Mouse (Mus musculus) layer of hippocampus, postnatal 36 days (tissue): ENCODE measurements around the gene Lcn3. TPM values are rescaled to one million over a fixed set of nuclear protein-coding genes. Genes with fewer than 3 reads are reported as not detected.
"Not testable (repeated sequence)": the region's sequence is repeated elsewhere in the genome, so short reads cannot be mapped to it uniquely, and the experiment has no call there.

Source experiments
- DNase-seq, 2 experiments: peaks; one replicate each; pipeline ENCODE4 v3.0.0; 2022
- total RNA-seq, 2 experiments: library from RNA; stranded (reverse); gene quantifications; 2 replicates each; pipeline ENCODE4 v1.2.3; 2021

The Lcn3 gene
- not detected for total RNA-seq

- no peak for DNase-seq
Measured at GRCm38 (mm10) chr2:25765269-25765668, at the start of gene Lcn3. Gene Lcn3, plus strand, starts transcription at chr2:25765569.

- no peak for DNase-seq
Measured at GRCm38 (mm10) chr2:25717222-25717621, 48.1 kb upstream of the Lcn3 start.

- no peak for DNase-seq
Measured at GRCm38 (mm10) chr2:25733199-25733930, 32.0 kb upstream of the Lcn3 start.

- DNase-seq = not testable (repeated sequence)
Measured at GRCm38 (mm10) chr2:25736709-25737108, 28.7 kb upstream of the Lcn3 start, which contains the start of gene Obp2b. Gene Obp2b, plus strand, starts transcription at chr2:25737009.

- no peak for DNase-seq
Measured at GRCm38 (mm10) chr2:25741671-25742070, 23.7 kb upstream of the Lcn3 start.

GRCm38 (mm10) chr2:25754201-25754600 is 11.2 kb upstream of the Lcn3 start:
- DNase-seq = no peak

GRCm38 (mm10) chr2:25758064-25758625 is 7.2 kb upstream of the Lcn3 start:
- no peak for DNase-seq

GRCm38 (mm10) chr2:25767764-25768163 is 2.4 kb downstream of the Lcn3 start:
- DNase-seq = no peak

GRCm38 (mm10) chr2:25773507-25773906 is 8.1 kb downstream of the Lcn3 start:
- DNase-seq = no peak

- DNase-seq = no peak
Measured at GRCm38 (mm10) chr2:25774640-25775039, 9.3 kb downstream of the Lcn3 start.

- DNase-seq = no peak
Measured at GRCm38 (mm10) chr2:25775991-25776390, 10.6 kb downstream of the Lcn3 start.

GRCm38 (mm10) chr2:25776717-25777116 is 11.3 kb downstream of the Lcn3 start, which contains the start of gene Lcn11:
Gene Lcn11, plus strand, starts transcription at chr2:25777017.
- DNase-seq = no peak

- DNase-seq = no peak
Measured at GRCm38 (mm10) chr2:25779076-25779475, 13.7 kb downstream of the Lcn3 start.

GRCm38 (mm10) chr2:25780921-25781320 is 15.6 kb downstream of the Lcn3 start:
- DNase-seq = no peak

GRCm38 (mm10) chr2:25781957-25782356 is 16.6 kb downstream of the Lcn3 start, which contains the start of gene Gm13539:
Gene Gm13539, plus strand, starts transcription at chr2:25782257.
- DNase-seq = no peak

GRCm38 (mm10) chr2:25785573-25786322 is 20.4 kb downstream of the Lcn3 start:
- DNase-seq = no peak

GRCm38 (mm10) chr2:25789092-25789491 is 23.7 kb downstream of the Lcn3 start:
- no peak for DNase-seq

GRCm38 (mm10) chr2:25797635-25798034 is 32.3 kb downstream of the Lcn3 start:
- no peak for DNase-seq

GRCm38 (mm10) chr2:25798065-25798464 is 32.7 kb downstream of the Lcn3 start:
- no peak for DNase-seq

GRCm38 (mm10) chr2:25811711-25812110 is 46.3 kb downstream of the Lcn3 start:
- DNase-seq = no peak

GRCm38 (mm10) chr2:25813364-25813763 is 48.0 kb downstream of the Lcn3 start:
- no peak for DNase-seq

- not testable (repeated sequence) for DNase-seq
Measured at GRCm38 (mm10) chr2:25815748-25816147, 50.4 kb downstream of the Lcn3 start, which contains the start of gene Glt6d1. Gene Glt6d1, minus strand, starts transcription at chr2:25815848.
